Mouse (Mus musculus): ENCODE data around the gene Fastkd3.

Fastkd3 gene

DNA sequence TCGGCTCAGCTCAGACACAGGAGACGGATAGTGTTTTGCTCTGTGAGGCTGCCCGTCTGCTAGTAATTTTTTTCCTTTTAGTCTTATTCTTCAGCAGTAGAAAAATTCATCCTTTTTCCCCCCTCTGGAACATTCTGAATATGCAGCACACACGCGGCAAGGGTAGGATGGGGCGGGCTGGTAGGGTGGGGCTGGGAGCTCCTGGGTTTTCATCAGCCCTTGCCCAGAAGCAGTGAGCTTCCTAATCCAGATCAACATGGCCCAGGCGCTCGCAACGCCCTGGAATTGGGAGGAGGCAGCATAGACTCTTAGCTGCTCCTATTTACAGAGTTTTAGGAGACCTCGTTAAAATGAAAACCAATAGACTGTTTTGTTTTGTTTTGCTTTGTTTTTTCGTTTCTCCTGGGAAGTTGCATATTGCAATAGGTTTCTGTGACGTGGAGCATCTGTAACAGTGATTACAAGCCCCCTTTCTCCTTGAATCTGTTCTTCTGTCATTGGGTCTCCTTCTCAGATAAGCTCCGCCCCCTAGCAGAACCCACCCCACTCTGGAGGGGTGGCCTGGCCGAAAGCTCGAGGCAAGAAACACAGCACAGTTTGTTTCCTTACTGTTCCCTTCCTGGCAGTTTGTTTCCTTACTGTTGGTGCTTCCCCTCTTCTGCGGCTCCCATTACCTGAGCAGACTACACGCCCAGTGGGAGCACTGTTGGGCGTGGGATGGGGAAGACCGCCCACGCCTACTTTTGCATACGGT, 25.8 kb downstream of the Fastkd3 start:
- no peak for DNase-seq (ENCODE audit: low read depth, low spot score)

GRCm38 (mm10) chr13:68622792-68623191, 40.8 kb downstream of the Fastkd3 start:
- DNase-seq (ENCODE audit: low read depth, low spot score) = no peak

GRCm38 (mm10) chr13:68627041-68627440, 45.0 kb downstream of the Fastkd3 start:
- no peak for DNase-seq (ENCODE audit: low read depth, low spot score)

All from mesoderm, embryonic 11.5 days (tissue).